In genomic region chr2:118996798-118997105, GRCm38 (mm10) we compare ENCODE assay signal across 25 mouse cellular contexts. TPM values are rescaled to one million over a fixed set of nuclear protein-coding genes. Genes with fewer than 3 reads are reported as not detected.
DNase-seq lines count a peak whose midpoint lies in the region; ATAC-seq and TF ChIP-seq lines count a peak whose summit lies in the region.
"Had no signal": no experiment of that assay in that cellular context is flagged by ENCODE, and none has a peak within 500 bp of the region (broad histone marks: within the 10 kb centered on the region; RNA-seq: fewer than 3 reads in every experiment).

No protein-coding gene starts in this region.

- no peak for TF ChIP-seq CTCF in forebrain, postnatal 0 days (IDR thresholded peaks at IDR 0.05; ENCODE audit: low read depth)

- ATAC-seq in forebrain, postnatal 0 days, result peak; percentile 33
- no peak for ATAC-seq in forebrain, embryonic 11.5 days (replicated peaks; ENCODE audit: low FRiP score)
- ATAC-seq in midbrain, embryonic 14.5 days (ENCODE audit: low FRiP score, low TSS enrichment), result no peak
- no peak for ATAC-seq in midbrain, embryonic 11.5 days (ENCODE audit: low FRiP score)
- ATAC-seq in hindbrain, embryonic 16.5 days, result peak; percentile 38
- ATAC-seq in neural tube, embryonic 14.5 days (ENCODE audit: low read depth), result peak; percentile 19; the same call in 1 of the 2 replicates
- ATAC-seq: CD4-positive, CD25-positive, alpha-beta regulatory T cell, adult 4 months; intestine, embryonic 16.5 days had no signal

- no peaks in the 10 kb centered on the region for H3K27me3 ChIP-seq in forebrain, postnatal 0 days (ENCODE audit: insufficient read depth, low read length)
- H3K27me3 ChIP-seq in forebrain, embryonic 11.5 days (ENCODE audit: control insufficient read depth, insufficient read depth, low read length), result no peaks in the 10 kb centered on the region
- no peaks in the 10 kb centered on the region for H3K27me3 ChIP-seq in midbrain, embryonic 14.5 days (ENCODE audit: control insufficient read depth, insufficient read depth, low read length)
- no peaks in the 10 kb centered on the region for H3K27me3 ChIP-seq in midbrain, embryonic 11.5 days (ENCODE audit: control insufficient read depth, insufficient read depth, low read length)
- peaks cover 2% of the 10 kb centered on the region; the same call in 1 of the 2 replicates for H3K27me3 ChIP-seq in hindbrain, embryonic 16.5 days (replicated peaks; ENCODE audit: control insufficient read depth, insufficient read depth, low read length)
- H3K27me3 ChIP-seq in neural tube, embryonic 14.5 days (ENCODE audit: control insufficient read depth, insufficient read depth, low read length), result no peaks in the 10 kb centered on the region

- DNase-seq in forebrain, postnatal 0 days, result no peak
- DNase-seq in forebrain, embryonic 11.5 days (ENCODE audit: low spot score), result no peak
- peak; percentile 20 for DNase-seq in midbrain, embryonic 14.5 days
- DNase-seq in midbrain, embryonic 11.5 days (ENCODE audit: low spot score, missing footprints), result no peak
- DNase-seq in retina, postnatal 1 day, result no peak
- DNase-seq in lung, postnatal 25 days (ENCODE audit: low spot score), result no peak
- DNase-seq: adrenal gland, postnatal 25 days; cerebellum, adult 18-20 months; cerebellum, postnatal 10 days; gastrocnemius, postnatal 10 days; heart, postnatal 14 days; kidney, adult 8-10 months; kidney, postnatal 10 days; layer of hippocampus, postnatal 36 days; liver; lung, embryonic 14.5 days; lung, postnatal 14 days had no signal

- H3K4me1 ChIP-seq in forebrain, postnatal 0 days (ENCODE audit: insufficient read depth), result peaks cover 7% of the 10 kb centered on the region; the same call in 1 of the 2 replicates
- no peaks in the 10 kb centered on the region; the same call in 1 of the 2 replicates for H3K4me1 ChIP-seq in forebrain, embryonic 11.5 days (replicated peaks; ENCODE audit: control insufficient read depth, insufficient read depth, low read length)
- H3K4me1 ChIP-seq in midbrain, embryonic 14.5 days (ENCODE audit: control insufficient read depth, insufficient read depth, low read length), result peaks cover 22% of the 10 kb centered on the region
- peaks cover 8% of the 10 kb centered on the region for H3K4me1 ChIP-seq in midbrain, embryonic 11.5 days (ENCODE audit: control insufficient read depth, insufficient read depth, low read length)
- H3K4me1 ChIP-seq in hindbrain, embryonic 16.5 days (ENCODE audit: control insufficient read depth, insufficient read depth, low read depth, low read length), result peaks cover 14% of the 10 kb centered on the region
- H3K4me1 ChIP-seq in neural tube, embryonic 14.5 days (ENCODE audit: control insufficient read depth, insufficient read depth, low read length), result peaks cover 9% of the 10 kb centered on the region; the same call in 1 of the 2 replicates
- H3K4me1 ChIP-seq: embryonic facial prominence, embryonic 13.5 days; liver, embryonic 15.5 days had no signal

- no peaks in the 10 kb centered on the region for H3K36me3 ChIP-seq in forebrain, postnatal 0 days (ENCODE audit: insufficient read depth)
- H3K36me3 ChIP-seq in forebrain, embryonic 11.5 days (ENCODE audit: control insufficient read depth, insufficient read depth, low read length), result no peaks in the 10 kb centered on the region
- H3K36me3 ChIP-seq in midbrain, embryonic 14.5 days (ENCODE audit: control insufficient read depth, insufficient read depth, low read length), result no peaks in the 10 kb centered on the region
- H3K36me3 ChIP-seq in midbrain, embryonic 11.5 days (ENCODE audit: control insufficient read depth, insufficient read depth, low read length), result no peaks in the 10 kb centered on the region
- no peaks in the 10 kb centered on the region for H3K36me3 ChIP-seq in hindbrain, embryonic 16.5 days (ENCODE audit: control insufficient read depth, insufficient read depth, low read length)
- no peaks in the 10 kb centered on the region for H3K36me3 ChIP-seq in neural tube, embryonic 14.5 days (ENCODE audit: control insufficient read depth, insufficient read depth, low read length)
- H3K36me3 ChIP-seq: embryonic facial prominence, embryonic 13.5 days; liver, embryonic 15.5 days; midbrain, embryonic 12.5 days had no signal

- no peak overlapping the region for H3K4me2 ChIP-seq in forebrain, postnatal 0 days (ENCODE audit: low read depth)
- no peak overlapping the region for H3K4me2 ChIP-seq in forebrain, embryonic 11.5 days (ENCODE audit: low read depth, low read length, severe bottlenecking)
- no peak overlapping the region for H3K4me2 ChIP-seq in midbrain, embryonic 14.5 days (ENCODE audit: low read length)
- H3K4me2 ChIP-seq in midbrain, embryonic 11.5 days, result no peak overlapping the region
- H3K4me2 ChIP-seq in hindbrain, embryonic 16.5 days (ENCODE audit: low read length), result no peak overlapping the region
- H3K4me2 ChIP-seq in neural tube, embryonic 14.5 days (ENCODE audit: low read depth, low read length), result peak overlapping the region; percentile 26; the same call in 1 of the 2 replicates
- H3K4me2 ChIP-seq: embryonic facial prominence, embryonic 13.5 days; liver, embryonic 15.5 days; lung, embryonic 14.5 days; midbrain, embryonic 12.5 days had no signal

- H3K9ac ChIP-seq in forebrain, postnatal 0 days, result no peak overlapping the region
- H3K9ac ChIP-seq in forebrain, embryonic 11.5 days (ENCODE audit: low read length), result no peak overlapping the region
- no peak overlapping the region for H3K9ac ChIP-seq in midbrain, embryonic 14.5 days (replicated peaks; ENCODE audit: low read length)
- H3K9ac ChIP-seq in midbrain, embryonic 11.5 days (ENCODE audit: low read length), result no peak overlapping the region
- no peak overlapping the region for H3K9ac ChIP-seq in hindbrain, embryonic 16.5 days (ENCODE audit: low read depth, low read length)
- 0 out of 2 replicates have a peak overlapping the region, but pooled peaks have one; percentile 13 for H3K9ac ChIP-seq in neural tube, embryonic 14.5 days (replicated peaks; ENCODE audit: low read depth, low read length)
- H3K9ac ChIP-seq: embryonic facial prominence, embryonic 13.5 days; liver, embryonic 15.5 days; lung, embryonic 14.5 days; midbrain, embryonic 12.5 days had no signal

- H3K9me3 ChIP-seq in forebrain, postnatal 0 days (ENCODE audit: low read length), result no peaks in the 10 kb centered on the region
- H3K9me3 ChIP-seq in forebrain, embryonic 11.5 days (ENCODE audit: control insufficient read depth, low read length), result no peaks in the 10 kb centered on the region
- H3K9me3 ChIP-seq in midbrain, embryonic 14.5 days (ENCODE audit: control insufficient read depth, low read length), result no peaks in the 10 kb centered on the region
- no peaks in the 10 kb centered on the region for H3K9me3 ChIP-seq in midbrain, embryonic 11.5 days (ENCODE audit: control insufficient read depth, low read length)
- H3K9me3 ChIP-seq in hindbrain, embryonic 16.5 days (ENCODE audit: control insufficient read depth, low read length), result no peaks in the 10 kb centered on the region
- H3K9me3 ChIP-seq in neural tube, embryonic 14.5 days (ENCODE audit: control insufficient read depth, low read length), result no peaks in the 10 kb centered on the region
- H3K9me3 ChIP-seq: embryonic facial prominence, embryonic 13.5 days; liver, embryonic 15.5 days; midbrain, embryonic 12.5 days had no signal

- no peak overlapping the region for H3K27ac ChIP-seq in forebrain, postnatal 0 days (ENCODE audit: low read depth, low read length)
- H3K27ac ChIP-seq in forebrain, embryonic 11.5 days (ENCODE audit: low read depth, low read length), result no peak overlapping the region
- H3K27ac ChIP-seq in midbrain, embryonic 14.5 days (replicated peaks; ENCODE audit: low read depth, low read length), result no peak overlapping the region
- H3K27ac ChIP-seq in midbrain, embryonic 11.5 days (ENCODE audit: low read depth, low read length), result no peak overlapping the region
- H3K27ac ChIP-seq in hindbrain, embryonic 16.5 days (ENCODE audit: low read depth, low read length), result no peak overlapping the region
- peak overlapping the region; percentile 73 for H3K27ac ChIP-seq in neural tube, embryonic 14.5 days (ENCODE audit: low read depth, low read length)
- H3K27ac ChIP-seq: embryonic facial prominence, embryonic 13.5 days; liver, embryonic 15.5 days; midbrain, embryonic 12.5 days had no signal

- H3K4me3 ChIP-seq in forebrain, postnatal 0 days (ENCODE audit: low read depth, low read length), result no peak overlapping the region
- no peak overlapping the region for H3K4me3 ChIP-seq in forebrain, embryonic 11.5 days (ENCODE audit: low read depth, low read length)
- no peak overlapping the region for H3K4me3 ChIP-seq in midbrain, embryonic 14.5 days (replicated peaks; ENCODE audit: low read depth, low read length)
- H3K4me3 ChIP-seq in midbrain, embryonic 11.5 days (ENCODE audit: low read depth, low read length), result no peak overlapping the region
- H3K4me3 ChIP-seq in hindbrain, embryonic 16.5 days (ENCODE audit: low read length), result no peak overlapping the region
- H3K4me3 ChIP-seq in neural tube, embryonic 14.5 days (ENCODE audit: low read depth, low read length), result no peak overlapping the region
- H3K4me3 ChIP-seq: embryonic facial prominence, embryonic 13.5 days; liver, embryonic 15.5 days; midbrain, embryonic 12.5 days; myocyte had no signal

- 28% methylated on average over 1 of the region's 1 CpGs for WGBS in forebrain, postnatal 0 days
- WGBS in forebrain, embryonic 11.5 days, result 61% methylated on average over 1 of the region's 1 CpGs
- 14% methylated on average over 1 of the region's 1 CpGs for WGBS in midbrain, embryonic 14.5 days
- 11% methylated on average over 1 of the region's 1 CpGs for WGBS in midbrain, embryonic 11.5 days
- 10% methylated on average over 1 of the region's 1 CpGs for WGBS in hindbrain, embryonic 16.5 days
- 13% methylated on average over 1 of the region's 1 CpGs for WGBS in neural tube, embryonic 14.5 days

RNA-seq across cellular contexts. Expression of gene Ccdc32, which starts 32.4 kb away (rescaled TPM):
- total RNA-seq in forebrain, postnatal 0 days (2014; rRNA removed), result 51.4 and 52.3 TPM in 2 replicates
- polyA plus RNA-seq in forebrain, postnatal 0 days (2015; fragmentation: Nextera tagmentation; extraction: Ambion mirVana), result 56.3 and 64.3 TPM in 2 replicates
- 22.1 and 24.0 TPM in 2 replicates for polyA plus RNA-seq in forebrain, embryonic 11.5 days (2014; fragmentation: Nextera tagmentation; extraction: Ambion mirVana)
- 37.0 and 40.6 TPM in 2 replicates for polyA plus RNA-seq in midbrain, embryonic 14.5 days (2014; fragmentation: Nextera tagmentation; extraction: Ambion mirVana)
- 25.0 and 25.6 TPM in 2 replicates for polyA plus RNA-seq in midbrain, embryonic 11.5 days (2014; fragmentation: Nextera tagmentation; extraction: Ambion mirVana)
- polyA plus RNA-seq in hindbrain, embryonic 16.5 days (2015; fragmentation: Nextera tagmentation; extraction: Ambion mirVana), result 41.7 and 44.1 TPM in 2 replicates
- 36.3 and 38.5 TPM in 2 replicates for polyA plus RNA-seq in neural tube, embryonic 14.5 days (2014; fragmentation: Nextera tagmentation; extraction: Ambion mirVana)

RNA-seq across cellular contexts. Expression of gene Rpusd2, which starts 37.8 kb away (rescaled TPM):
- total RNA-seq in forebrain, postnatal 0 days (2014; rRNA removed), result 9.4 and 10.3 TPM in 2 replicates
- polyA plus RNA-seq in forebrain, postnatal 0 days (2015; fragmentation: Nextera tagmentation; extraction: Ambion mirVana), result 3.6 TPM in 2 replicates
- polyA plus RNA-seq in forebrain, embryonic 11.5 days (2014; fragmentation: Nextera tagmentation; extraction: Ambion mirVana), result 8.3 and 8.9 TPM in 2 replicates
- 4.5 and 5.0 TPM in 2 replicates for polyA plus RNA-seq in midbrain, embryonic 14.5 days (2014; fragmentation: Nextera tagmentation; extraction: Ambion mirVana)
- polyA plus RNA-seq in midbrain, embryonic 11.5 days (2014; fragmentation: Nextera tagmentation; extraction: Ambion mirVana), result 7.4 and 7.9 TPM in 2 replicates
- 3.7 and 4.1 TPM in 2 replicates for polyA plus RNA-seq in hindbrain, embryonic 16.5 days (2015; fragmentation: Nextera tagmentation; extraction: Ambion mirVana)
- 4.1 and 4.4 TPM in 2 replicates for polyA plus RNA-seq in neural tube, embryonic 14.5 days (2014; fragmentation: Nextera tagmentation; extraction: Ambion mirVana)

RNA-seq across cellular contexts. Expression of gene Knl1, which starts 50.2 kb away (rescaled TPM):
- total RNA-seq in forebrain, postnatal 0 days (2014; rRNA removed), result 4.6 and 5.0 TPM in 2 replicates
- polyA plus RNA-seq in forebrain, postnatal 0 days (2015; fragmentation: Nextera tagmentation; extraction: Ambion mirVana), result 3.8 and 5.2 TPM in 2 replicates
- polyA plus RNA-seq in forebrain, embryonic 11.5 days (2014; fragmentation: Nextera tagmentation; extraction: Ambion mirVana), result 61.0 and 69.4 TPM in 2 replicates
- polyA plus RNA-seq in midbrain, embryonic 14.5 days (2014; fragmentation: Nextera tagmentation; extraction: Ambion mirVana), result 7.1 and 11.4 TPM in 2 replicates
- polyA plus RNA-seq in midbrain, embryonic 11.5 days (2014; fragmentation: Nextera tagmentation; extraction: Ambion mirVana), result 45.5 and 46.4 TPM in 2 replicates
- 8.3 and 9.7 TPM in 2 replicates for polyA plus RNA-seq in hindbrain, embryonic 16.5 days (2015; fragmentation: Nextera tagmentation; extraction: Ambion mirVana)
- polyA plus RNA-seq in neural tube, embryonic 14.5 days (2014; fragmentation: Nextera tagmentation; extraction: Ambion mirVana), result 2.9 and 4.9 TPM in 2 replicates

Comparison
In these comparisons a context has a peak if more than half of its experiments do, and no peak if none do; other contexts are left out.
1. ATAC-seq: peak in forebrain, postnatal 0 days (single experiment), hindbrain, embryonic 16.5 days (single experiment) and neural tube, embryonic 14.5 days (single experiment); none in forebrain, embryonic 11.5 days (single experiment), midbrain, embryonic 14.5 days (single experiment) and midbrain, embryonic 11.5 days (single experiment).